Mouse (Mus musculus): ENCODE results near the gene Gpx5.

- TF ChIP-seq CTCF (IDR thresholded peaks at IDR 0.05; ENCODE audit: low read depth, low read length) (no peak), POLR2A (IDR thresholded peaks at IDR 0.05; ENCODE audit: borderline replicate concordance, low read depth, low read length) (no peak)
Observed at GRCm38 (mm10) chr13:21312854-21313253, 20.3 kb upstream of the Gpx5 start.

Data from bone marrow macrophage, adult 2 months (primary cell).